Mouse (Mus musculus): ENCODE results near the gene Ccdc42.

GRCm38 (mm10) chr11:68583225-68583624 is 3.6 kb upstream of the Ccdc42 start:
- TF ChIP-seq CTCF (IDR thresholded peaks at IDR 0.05), result no peak
- TF ChIP-seq POLR2A (IDR thresholded peaks at IDR 0.05; ENCODE audit: insufficient read depth, low read depth, low read length), result no peak
